Mouse (Mus musculus) forebrain, embryonic 16.5 days (tissue): ENCODE results near the gene Cdk5r2. TPM values are rescaled to one million over a fixed set of nuclear protein-coding genes. Genes with fewer than 3 reads are reported as not detected.

Source experiments
- ATAC-seq: fragments of 200-750 bp; cut with Nextera tagmentation; 2 replicates; pipeline ENCODE4 v1.8.0; 2017; ENCODE audit warnings: mild to moderate bottlenecking, moderate library complexity
- H3K27ac ChIP-seq: fragments of 300-500 bp; sonication (generic); 2 replicates; pipeline ENCODE4 v1.5.1; 2014; ENCODE audit warnings: low read length, control low read depth
- H3K27me3 ChIP-seq: fragments of 300-500 bp; sonication (generic); replicated peaks from 2 replicates; pipeline ENCODE4 v1.6.1; 2014; ENCODE audit warnings: low read length; ENCODE audit not compliant: control insufficient read depth, insufficient read depth
- H3K36me3 ChIP-seq: fragments of 300-500 bp; sonication (generic); 2 replicates; pipeline ENCODE4 v1.6.1; 2014; ENCODE audit not compliant: control insufficient read depth, insufficient read depth
- H3K4me1 ChIP-seq: fragments of 300-500 bp; sonication (generic); replicated peaks from 2 replicates; pipeline ENCODE4 v1.6.1; 2014; ENCODE audit warnings: low read length; ENCODE audit not compliant: control insufficient read depth, insufficient read depth
- H3K4me2 ChIP-seq: fragments of 300-500 bp; sonication (generic); 2 replicates; pipeline ENCODE4 v1.6.1; 2014; ENCODE audit warnings: mild to moderate bottlenecking, low read length, control low read depth
- H3K4me3 ChIP-seq: fragments of 300-500 bp; sonication (generic); replicated peaks from 2 replicates; pipeline ENCODE4 v1.5.1; 2014; ENCODE audit warnings: mild to moderate bottlenecking, low read length, control low read depth
- H3K9ac ChIP-seq: fragments of 300-500 bp; sonication (generic); replicated peaks from 2 replicates; pipeline ENCODE4 v1.6.1; 2014; ENCODE audit warnings: low read depth, low read length, control low read depth
- H3K9me3 ChIP-seq: fragments of 300-500 bp; sonication (generic); 2 replicates; pipeline ENCODE4 v1.6.1; 2016; ENCODE audit warnings: low read length; ENCODE audit not compliant: control insufficient read depth
- WGBS: fragments of 180-500 bp; shearing (Covaris S2); extraction: QIAGEN DNeasy Blood & Tissue Kit; methylation state at CpG from one replicate; pipeline ENCODE4 v1.1.7; 2014; 5-methylcytosine and 5-hydroxymethylcytosine counted together
- polyA plus RNA-seq: library from polyadenylated mRNA; unstranded; fragments of >200 nt; fragmentation: Nextera tagmentation; extraction: Ambion mirVana; gene quantifications from 2 replicates; pipeline ENCODE4 v1.2.1, GENCODE M21; 2015

The Cdk5r2 gene
- polyA plus RNA-seq, 1 experiment from 2014 or later = 2.8 TPM

GRCm38 (mm10) chr1:74857677-74858076 is 2.9 kb downstream of the Cdk5r2 start:
- Histone ChIP-seq H3K27me3 (peaks cover 39% of the 10 kb centered on the region), H3K36me3 (no peaks in the 10 kb centered on the region), H3K27ac (no peak overlapping the region), H3K4me1 (peaks cover 49% of the 10 kb centered on the region), H3K9me3 (no peaks in the 10 kb centered on the region), H3K9ac (peak overlapping the region; percentile 67), H3K4me2 (peak overlapping the region; percentile 83), H3K4me3 (peak overlapping the region; percentile 88)
- ATAC-seq = no peak
- WGBS = 3% methylated on average over 4 of the region's 4 CpGs

GRCm38 (mm10) chr1:74858171-74858719 is 3.5 kb downstream of the Cdk5r2 start:
- Histone ChIP-seq H3K36me3 (no peaks in the 10 kb centered on the region), H3K4me1 (peaks cover 49% of the 10 kb centered on the region), H3K9me3 (no peaks in the 10 kb centered on the region), H3K9ac (peak overlapping the region; percentile 67), H3K27ac (no peak overlapping the region), H3K4me2 (peak overlapping the region; percentile 83), H3K27me3 (peaks cover 36% of the 10 kb centered on the region), H3K4me3 (peak overlapping the region; percentile 88)
- under 1% methylated on average over 29 of the region's 29 CpGs for WGBS
- ATAC-seq = peak; percentile 63

GRCm38 (mm10) chr1:74858805-74859204 is 4.1 kb downstream of the Cdk5r2 start:
- ATAC-seq = no peak
- WGBS = 3% methylated on average over 16 of the region's 16 CpGs
- Histone ChIP-seq H3K9ac (peak overlapping the region; percentile 67), H3K4me1 (peaks cover 49% of the 10 kb centered on the region), H3K4me3 (peak overlapping the region; percentile 88), H3K36me3 (no peaks in the 10 kb centered on the region), H3K27me3 (peaks cover 34% of the 10 kb centered on the region), H3K27ac (no peak overlapping the region; the same call in 1 of the 2 replicates), H3K4me2 (peak overlapping the region; percentile 83), H3K9me3 (no peaks in the 10 kb centered on the region)

- Histone ChIP-seq H3K4me3 (no peak overlapping the region; the same call in 1 of the 2 replicates), H3K27me3 (peaks cover 34% of the 10 kb centered on the region), H3K9ac (no peak overlapping the region)
These were observed 4.7 kb downstream of the Cdk5r2 start for GRCm38 (mm10) chr1:74859223-74859984.

GRCm38 (mm10) chr1:74861783-74862182 is 7.0 kb downstream of the Cdk5r2 start:
- Histone ChIP-seq H3K27me3 (peaks cover 24% of the 10 kb centered on the region), H3K9me3 (no peaks in the 10 kb centered on the region), H3K4me1 (peaks cover 25% of the 10 kb centered on the region), H3K9ac (no peak overlapping the region), H3K36me3 (no peaks in the 10 kb centered on the region), H3K4me3 (no peak overlapping the region), H3K4me2 (no peak overlapping the region), H3K27ac (no peak overlapping the region)
- ATAC-seq = no peak

More at GRCm38 (mm10) chr1:74859223-74859984, 4.7 kb downstream of the Cdk5r2 start:
- no peaks in the 10 kb centered on the region for H3K9me3 ChIP-seq
- peaks cover 46% of the 10 kb centered on the region for H3K4me1 ChIP-seq
- ATAC-seq = no peak
- peak overlapping the region; percentile 83 for H3K4me2 ChIP-seq
- 44% methylated on average over 6 of the region's 6 CpGs for WGBS
- H3K36me3 ChIP-seq = no peaks in the 10 kb centered on the region
- no peak overlapping the region for H3K27ac ChIP-seq

- ATAC-seq = no peak
These were observed 17.5 kb downstream of the Cdk5r2 start for GRCm38 (mm10) chr1:74872218-74872617.

GRCm38 (mm10) chr1:74877199-74877598 is 22.5 kb downstream of the Cdk5r2 start:
- Histone ChIP-seq H3K27me3 (peaks cover 32% of the 10 kb centered on the region), H3K36me3 (no peaks in the 10 kb centered on the region), H3K4me2 (no peak overlapping the region), H3K4me1 (peaks cover 8% of the 10 kb centered on the region), H3K27ac (no peak overlapping the region), H3K9me3 (no peaks in the 10 kb centered on the region), H3K9ac (no peak overlapping the region), H3K4me3 (no peak overlapping the region)
- WGBS = 65% methylated on average over 3 of the region's 3 CpGs
- ATAC-seq = no peak

More at GRCm38 (mm10) chr1:74872218-74872617, 17.5 kb downstream of the Cdk5r2 start:
- Histone ChIP-seq H3K36me3 (no peaks in the 10 kb centered on the region), H3K9me3 (no peaks in the 10 kb centered on the region), H3K4me2 (no peak overlapping the region), H3K4me3 (no peak overlapping the region), H3K27me3 (peaks cover 9% of the 10 kb centered on the region), H3K4me1 (no peaks in the 10 kb centered on the region), H3K9ac (no peak overlapping the region), H3K27ac (no peak overlapping the region)
- 64% methylated on average over 2 of the region's 2 CpGs for WGBS

GRCm38 (mm10) chr1:74880785-74881360 is 26.1 kb downstream of the Cdk5r2 start:
- 0 out of 2 replicates have a peak overlapping the region, but pooled peaks have one; percentile 25 for H3K4me2 ChIP-seq
- H3K4me3 ChIP-seq = 0 out of 2 replicates have a peak overlapping the region, but pooled peaks have one; percentile 10
- no peaks in the 10 kb centered on the region for H3K36me3 ChIP-seq
- ATAC-seq = peak; percentile 62
- 2% methylated on average over 18 of the region's 18 CpGs for WGBS
- no peaks in the 10 kb centered on the region for H3K9me3 ChIP-seq
- peaks cover 24% of the 10 kb centered on the region for H3K4me1 ChIP-seq
- H3K27me3 ChIP-seq = peaks cover 63% of the 10 kb centered on the region
- H3K9ac ChIP-seq = no peak overlapping the region
- H3K27ac ChIP-seq = no peak overlapping the region

- H3K27me3 ChIP-seq = peaks cover 72% of the 10 kb centered on the region
- H3K4me3 ChIP-seq = peak overlapping the region; percentile 42
- H3K9me3 ChIP-seq = no peaks in the 10 kb centered on the region
- peak overlapping the region; percentile 31; the same call in 1 of the 2 replicates for H3K9ac ChIP-seq
- H3K36me3 ChIP-seq = no peaks in the 10 kb centered on the region
- H3K4me1 ChIP-seq = peaks cover 24% of the 10 kb centered on the region
- H3K4me2 ChIP-seq = peak overlapping the region; percentile 65
- peak; percentile 32; the same call in 1 of the 2 replicates for ATAC-seq
- WGBS = under 1% methylated on average over 71 of the region's 74 CpGs
- no peak overlapping the region for H3K27ac ChIP-seq
These were observed 27.5 kb downstream of the Cdk5r2 start for GRCm38 (mm10) chr1:74882055-74882734.
